Mouse (Mus musculus) hindbrain, embryonic 13.5 days (tissue): ENCODE data around the gene Taf4. TPM values are rescaled to one million over a fixed set of nuclear protein-coding genes. Genes with fewer than 3 reads are reported as not detected.
A peak's percentile ranks its signal among the peaks of the same experiment; 100 is the strongest.

Experiments used
- ATAC-seq: fragments of 200-750 bp; cut with Nextera tagmentation; 2 replicates; pipeline ENCODE4 v1.8.0; 2017; ENCODE audit warnings: moderate TSS enrichment; ENCODE audit not compliant: low FRiP score
- H3K27ac ChIP-seq: fragments of 300-500 bp; sonication (generic); 2 replicates; pipeline ENCODE4 v1.5.1; 2015; ENCODE audit warnings: inconsistent platforms, mild to moderate bottlenecking, moderate library complexity
- H3K27me3 ChIP-seq: fragments of 300-500 bp; sonication (generic); 2 replicates; pipeline ENCODE4 v1.6.1; 2015; ENCODE audit warnings: mild to moderate bottlenecking, inconsistent platforms
- H3K36me3 ChIP-seq: fragments of 300-500 bp; sonication (generic); 2 replicates; pipeline ENCODE4 v1.6.1; 2015; ENCODE audit warnings: mild to moderate bottlenecking, inconsistent platforms
- H3K4me1 ChIP-seq: fragments of 300-500 bp; sonication (generic); replicated peaks from 2 replicates; pipeline ENCODE4 v1.6.1; 2015; ENCODE audit warnings: inconsistent platforms
- H3K4me2 ChIP-seq: fragments of 300-500 bp; sonication (generic); 2 replicates; pipeline ENCODE4 v1.6.1; 2015; ENCODE audit warnings: inconsistent platforms, mild to moderate bottlenecking, moderate library complexity
- H3K4me3 ChIP-seq: fragments of 300-500 bp; sonication (generic); 2 replicates; pipeline ENCODE4 v1.5.1; 2015; ENCODE audit warnings: mild to moderate bottlenecking, inconsistent platforms
- H3K9ac ChIP-seq: fragments of 300-500 bp; sonication (generic); 2 replicates; pipeline ENCODE4 v1.6.1; 2015; ENCODE audit warnings: mild to moderate bottlenecking, inconsistent platforms
- H3K9me3 ChIP-seq: fragments of 300-500 bp; sonication (generic); 2 replicates; pipeline ENCODE4 v1.6.1; 2016; ENCODE audit warnings: inconsistent platforms
- WGBS: fragments of 180-500 bp; shearing (Covaris S2); methylation state at CpG from one replicate; pipeline ENCODE4 v1.1.7; 2015; 5-methylcytosine and 5-hydroxymethylcytosine counted together
- polyA plus RNA-seq: library from polyadenylated mRNA; unstranded; fragments of >200 nt; fragmentation: Nextera tagmentation; extraction: Ambion mirVana; gene quantifications from 2 replicates; pipeline ENCODE4 v1.2.1, GENCODE M21; 2015

The Taf4 gene
- polyA plus RNA-seq, 1 experiment from 2014 or later = 4.5 TPM

DNA sequence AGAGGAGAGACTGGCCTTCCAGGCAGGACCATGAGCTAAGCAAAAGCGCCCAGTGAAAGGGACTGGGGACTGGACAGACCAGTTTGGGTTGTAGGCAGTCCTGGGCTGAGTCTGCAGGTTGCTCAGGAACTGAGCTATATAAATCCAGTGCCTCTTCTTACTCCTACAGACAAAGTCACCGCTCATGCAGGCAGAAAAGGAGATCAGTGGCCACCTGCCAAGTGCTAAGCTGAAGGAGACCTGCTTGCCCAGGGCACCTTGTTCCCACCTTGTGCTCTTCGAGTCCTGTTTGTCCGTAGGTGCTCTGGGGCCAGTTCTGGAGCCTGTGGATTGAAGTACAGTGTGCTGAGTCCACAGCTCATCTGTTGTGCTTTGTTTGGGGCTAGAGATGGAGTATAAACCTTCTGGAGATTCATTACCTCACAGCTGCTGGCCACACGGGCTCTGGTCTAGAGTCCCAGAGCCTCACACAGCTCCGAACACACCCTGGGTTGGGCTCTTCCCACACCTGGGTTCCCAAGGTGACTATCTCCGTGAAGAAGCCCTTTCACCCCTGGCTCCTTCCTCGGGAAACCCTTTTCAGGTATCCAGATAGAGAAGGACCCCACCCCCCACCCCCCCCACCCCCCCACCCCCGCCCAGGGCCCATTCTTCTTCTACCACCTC is 30.0 kb upstream of the Taf4 start:
- no peak for ATAC-seq

DNA sequence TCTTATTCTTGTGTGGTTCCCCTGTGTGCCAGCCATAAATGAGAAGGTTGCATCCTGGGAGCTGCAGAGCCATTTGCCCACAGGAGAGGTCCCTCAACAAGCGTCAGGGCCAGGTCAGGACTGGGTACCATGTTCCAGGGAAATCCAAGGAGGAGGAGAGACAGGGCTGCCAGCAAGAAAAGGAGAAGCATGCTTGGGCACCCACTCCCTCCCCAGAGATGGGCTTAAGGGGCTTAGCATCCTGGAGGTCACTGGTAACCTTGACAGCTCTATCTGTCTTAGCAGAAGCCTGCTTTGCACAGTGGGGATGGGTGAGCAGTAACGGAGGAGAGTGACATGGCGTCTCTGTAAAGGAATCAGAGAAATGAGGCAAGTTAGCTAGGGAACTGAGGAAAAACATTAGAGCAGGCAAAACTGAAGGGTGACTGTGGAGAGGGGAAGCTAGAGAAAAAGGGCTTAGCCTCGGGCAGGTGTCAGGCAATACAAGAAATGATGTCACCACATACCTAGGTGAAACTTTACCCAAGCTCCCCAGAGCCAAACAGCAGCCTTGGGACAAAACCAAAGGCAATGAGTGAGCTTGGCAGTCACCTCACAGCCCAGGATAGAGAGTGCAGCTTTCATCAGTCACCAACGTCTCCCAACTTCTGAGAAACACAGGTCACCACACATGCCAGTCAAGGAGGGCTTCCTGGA is 29.4 kb upstream of the Taf4 start:
- no peaks in the 10 kb centered on the region for H3K27me3 ChIP-seq
- H3K4me1 ChIP-seq = no peaks in the 10 kb centered on the region
- H3K27ac ChIP-seq = no peak overlapping the region
- no peaks in the 10 kb centered on the region for H3K36me3 ChIP-seq
- no peak for ATAC-seq
- no peak overlapping the region for H3K4me2 ChIP-seq
- 61% methylated on average over 5 of the region's 5 CpGs for WGBS
- H3K9me3 ChIP-seq = no peaks in the 10 kb centered on the region
- H3K4me3 ChIP-seq = no peak overlapping the region
- no peak overlapping the region for H3K9ac ChIP-seq

More for the DNA sequence above, 30.0 kb upstream of the Taf4 start:
- Histone ChIP-seq H3K4me1 (no peaks in the 10 kb centered on the region), H3K36me3 (no peaks in the 10 kb centered on the region), H3K9me3 (no peaks in the 10 kb centered on the region), H3K9ac (no peak overlapping the region), H3K4me3 (no peak overlapping the region), H3K27ac (no peak overlapping the region), H3K27me3 (no peaks in the 10 kb centered on the region), H3K4me2 (no peak overlapping the region)
- WGBS = 60% methylated on average over 9 of the region's 9 CpGs

DNA sequence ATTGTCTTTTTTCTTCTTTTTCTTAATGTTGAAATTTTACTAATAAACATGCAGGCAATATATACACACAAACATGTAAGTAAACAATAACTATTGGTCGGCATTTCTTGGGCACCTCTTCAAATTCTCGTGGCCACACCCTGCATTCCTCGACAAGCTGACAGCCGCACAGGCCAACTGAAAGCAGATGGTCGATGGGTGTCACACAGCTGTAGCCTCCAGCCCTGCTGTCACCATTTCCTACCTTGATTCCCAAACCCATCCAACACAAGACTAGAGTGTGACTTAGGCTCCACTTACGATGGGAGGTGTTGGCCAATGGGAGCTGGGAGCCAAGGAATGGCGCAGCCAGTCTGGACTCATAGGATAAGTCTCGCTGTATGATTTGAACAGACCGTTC is 25.2 kb upstream of the Taf4 start:
- H3K27me3 ChIP-seq = 0 out of 2 replicates have a peak, but pooled peaks cover 3% of the 10 kb centered on the region
- no peak overlapping the region for H3K9ac ChIP-seq
- no peak overlapping the region for H3K4me3 ChIP-seq
- no peak overlapping the region for H3K27ac ChIP-seq
- no peaks in the 10 kb centered on the region for H3K36me3 ChIP-seq
- no peaks in the 10 kb centered on the region for H3K9me3 ChIP-seq
- 95% methylated on average over 9 of the region's 9 CpGs for WGBS
- ATAC-seq = no peak
- no peak overlapping the region for H3K4me2 ChIP-seq
- no peaks in the 10 kb centered on the region for H3K4me1 ChIP-seq

DNA sequence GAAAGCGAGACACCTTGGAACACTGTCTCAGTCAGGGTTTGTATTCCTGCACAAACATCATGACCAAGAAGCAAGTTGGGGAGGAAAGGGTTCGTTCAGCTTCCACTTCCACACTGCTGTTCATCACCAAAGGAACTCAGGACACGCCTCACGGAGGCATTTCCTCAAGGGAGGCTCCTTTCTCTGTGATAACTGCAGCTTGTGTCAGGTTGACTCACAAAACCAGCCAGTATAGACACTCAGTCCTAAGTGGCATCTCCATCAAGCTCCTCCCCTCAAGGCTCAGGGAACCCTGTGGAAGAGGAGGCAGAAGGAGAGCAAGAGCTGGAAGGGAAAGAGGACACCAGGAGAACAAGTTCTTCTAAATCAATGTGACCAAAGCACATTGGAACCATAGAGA is 22.0 kb upstream of the Taf4 start:
- no peak overlapping the region for H3K4me3 ChIP-seq
- H3K4me2 ChIP-seq = no peak overlapping the region
- H3K27ac ChIP-seq = no peak overlapping the region
- H3K4me1 ChIP-seq = no peaks in the 10 kb centered on the region
- H3K27me3 ChIP-seq = 0 out of 2 replicates have a peak, but pooled peaks cover 3% of the 10 kb centered on the region
- H3K9ac ChIP-seq = no peak overlapping the region
- no peak for ATAC-seq
- no peaks in the 10 kb centered on the region for H3K36me3 ChIP-seq
- 76% methylated on average over 4 of the region's 4 CpGs for WGBS
- no peaks in the 10 kb centered on the region for H3K9me3 ChIP-seq

DNA sequence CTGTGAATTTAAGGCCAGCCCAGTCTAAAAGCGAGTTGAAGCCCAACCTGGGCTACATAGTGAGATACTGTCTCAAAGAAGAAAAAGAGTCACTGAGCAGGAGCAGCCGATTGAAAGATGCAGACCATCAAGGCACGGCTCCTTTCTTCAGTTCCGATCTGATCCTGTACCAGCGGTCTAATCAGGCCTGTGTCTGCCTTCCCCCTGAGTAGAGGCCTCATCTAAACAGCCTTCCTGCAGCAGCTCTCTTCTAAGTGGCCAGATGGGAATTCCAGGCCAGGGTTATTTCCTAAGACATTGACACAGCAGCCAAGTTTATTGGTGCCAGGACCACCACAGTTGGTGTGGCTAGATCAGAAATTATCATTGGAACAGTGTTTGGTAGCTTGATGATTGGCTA is 16.6 kb upstream of the Taf4 start:
- H3K9me3 ChIP-seq = no peaks in the 10 kb centered on the region
- no peaks in the 10 kb centered on the region for H3K4me1 ChIP-seq
- no peak overlapping the region for H3K27ac ChIP-seq
- no peaks in the 10 kb centered on the region for H3K36me3 ChIP-seq
- H3K4me2 ChIP-seq = no peak overlapping the region
- H3K27me3 ChIP-seq = 0 out of 2 replicates have a peak, but pooled peaks cover 3% of the 10 kb centered on the region
- ATAC-seq = no peak
- H3K9ac ChIP-seq = no peak overlapping the region
- H3K4me3 ChIP-seq = no peak overlapping the region
- WGBS = 91% methylated on average over 5 of the region's 5 CpGs

DNA sequence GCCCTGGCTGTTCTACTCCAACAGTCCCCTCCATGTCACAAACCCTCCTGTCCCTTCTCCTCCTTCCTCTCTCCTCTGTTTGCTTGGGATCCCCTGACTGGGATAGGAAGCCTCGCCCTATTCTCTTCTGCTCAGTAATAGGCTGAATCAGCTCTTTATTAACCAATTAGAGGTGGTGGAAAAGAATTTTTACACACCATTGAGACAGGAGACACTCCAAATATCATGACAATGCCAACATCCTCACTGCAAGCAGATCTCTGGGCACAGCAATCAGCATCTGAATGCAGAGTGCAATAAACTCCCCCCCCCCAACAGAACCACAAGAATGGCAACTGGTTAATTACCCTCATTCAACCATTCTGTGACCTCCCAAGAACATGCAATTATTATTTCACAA is 12.7 kb upstream of the Taf4 start:
- H3K4me1 ChIP-seq = no peaks in the 10 kb centered on the region
- H3K4me2 ChIP-seq = no peak overlapping the region
- WGBS = 43% methylated on average over 1 of the region's 1 CpGs
- ATAC-seq = no peak
- H3K27ac ChIP-seq = no peak overlapping the region
- no peak overlapping the region for H3K4me3 ChIP-seq
- no peaks in the 10 kb centered on the region for H3K36me3 ChIP-seq
- no peaks in the 10 kb centered on the region for H3K9me3 ChIP-seq
- H3K27me3 ChIP-seq = no peaks in the 10 kb centered on the region
- no peak overlapping the region for H3K9ac ChIP-seq

DNA sequence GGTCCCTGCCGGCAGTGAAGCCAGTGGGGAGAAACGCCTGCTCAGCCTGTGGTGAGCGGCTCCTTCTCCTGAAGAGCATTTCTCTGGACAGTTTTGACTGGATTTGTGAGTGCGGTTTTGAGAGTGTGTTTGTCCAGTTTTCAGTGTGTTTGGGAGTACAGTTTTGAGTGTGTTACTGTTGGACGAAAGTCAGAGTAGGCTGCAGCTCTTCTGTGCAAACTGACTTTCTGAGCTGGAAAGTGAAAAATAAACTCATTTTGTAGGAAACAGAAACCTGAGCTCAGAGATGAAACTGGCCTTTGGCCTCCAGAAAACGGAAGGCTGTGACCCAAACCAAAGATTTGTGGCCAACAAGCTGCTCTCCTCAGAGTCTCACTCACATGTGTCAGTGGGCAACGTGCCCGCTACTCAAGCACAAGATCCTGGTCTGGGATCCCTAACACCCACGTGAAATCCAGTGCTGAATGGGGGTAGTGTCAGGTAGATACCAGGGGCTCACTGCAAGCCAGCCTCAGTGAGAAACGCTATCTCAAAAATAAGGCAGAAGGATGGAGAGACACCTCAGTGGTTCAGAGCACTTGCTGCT is 10.1 kb upstream of the Taf4 start:
- H3K9me3 ChIP-seq = no peaks in the 10 kb centered on the region
- H3K9ac ChIP-seq = no peak overlapping the region
- H3K27ac ChIP-seq = no peak overlapping the region
- no peaks in the 10 kb centered on the region for H3K36me3 ChIP-seq
- no peak for ATAC-seq
- no peaks in the 10 kb centered on the region for H3K4me1 ChIP-seq
- H3K4me3 ChIP-seq = no peak overlapping the region
- H3K27me3 ChIP-seq = no peaks in the 10 kb centered on the region
- WGBS = 84% methylated on average over 10 of the region's 10 CpGs
- H3K4me2 ChIP-seq = no peak overlapping the region

DNA sequence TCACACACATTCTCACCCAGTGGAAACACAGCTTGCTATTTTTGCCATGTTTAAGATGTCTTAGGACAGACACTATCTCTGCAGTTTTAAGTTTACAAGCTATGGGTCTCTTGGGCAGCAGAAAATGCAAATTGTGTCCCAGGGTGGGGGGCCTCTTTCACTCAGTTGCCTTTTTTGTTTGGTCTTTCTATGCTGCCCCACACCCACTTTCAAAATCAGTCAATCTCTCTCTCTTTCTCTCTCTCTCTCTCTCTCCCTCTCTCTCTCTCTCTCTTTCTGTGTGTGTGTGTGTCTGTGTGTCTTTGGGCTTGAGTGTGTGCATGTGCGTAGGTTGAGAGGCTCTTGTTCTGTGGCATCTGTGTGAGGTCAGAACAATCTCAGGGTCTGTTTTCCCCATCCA is 9.2 kb upstream of the Taf4 start:
- 71% methylated on average over 1 of the region's 1 CpGs for WGBS

DNA sequence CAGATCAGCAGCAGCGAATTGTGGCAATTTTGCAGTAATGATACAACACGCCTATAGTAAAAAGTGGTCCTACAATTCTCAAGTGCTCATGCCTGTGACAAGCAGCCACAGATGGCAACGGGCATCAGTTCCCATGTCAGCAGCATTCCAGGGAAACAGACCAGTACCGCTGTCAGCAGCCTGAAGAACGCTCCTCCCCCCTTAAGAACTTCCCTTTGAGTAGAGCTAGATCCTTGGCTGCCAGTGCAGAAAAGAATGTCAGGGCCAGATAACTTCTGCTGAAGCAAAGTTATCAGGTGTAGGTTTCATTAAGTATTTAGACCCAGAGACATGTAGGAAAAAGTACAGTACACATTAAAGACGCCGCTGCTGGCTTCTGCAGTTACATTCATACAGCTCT is 8.4 kb upstream of the Taf4 start:
- no peaks in the 10 kb centered on the region for H3K4me1 ChIP-seq
- no peak overlapping the region for H3K27ac ChIP-seq
- 46% methylated on average over 7 of the region's 7 CpGs for WGBS
- H3K4me2 ChIP-seq = no peak overlapping the region
- H3K4me3 ChIP-seq = no peak overlapping the region
- H3K27me3 ChIP-seq = no peaks in the 10 kb centered on the region
- no peaks in the 10 kb centered on the region for H3K36me3 ChIP-seq
- H3K9ac ChIP-seq = no peak overlapping the region
- H3K9me3 ChIP-seq = no peaks in the 10 kb centered on the region
- no peak for ATAC-seq

More for the DNA sequence above, 9.2 kb upstream of the Taf4 start:
- Histone ChIP-seq H3K36me3 (no peaks in the 10 kb centered on the region), H3K9ac (no peak overlapping the region), H3K4me3 (no peak overlapping the region), H3K4me2 (no peak overlapping the region), H3K27ac (no peak overlapping the region), H3K27me3 (no peaks in the 10 kb centered on the region), H3K9me3 (no peaks in the 10 kb centered on the region), H3K4me1 (no peaks in the 10 kb centered on the region)
- no peak for ATAC-seq

DNA sequence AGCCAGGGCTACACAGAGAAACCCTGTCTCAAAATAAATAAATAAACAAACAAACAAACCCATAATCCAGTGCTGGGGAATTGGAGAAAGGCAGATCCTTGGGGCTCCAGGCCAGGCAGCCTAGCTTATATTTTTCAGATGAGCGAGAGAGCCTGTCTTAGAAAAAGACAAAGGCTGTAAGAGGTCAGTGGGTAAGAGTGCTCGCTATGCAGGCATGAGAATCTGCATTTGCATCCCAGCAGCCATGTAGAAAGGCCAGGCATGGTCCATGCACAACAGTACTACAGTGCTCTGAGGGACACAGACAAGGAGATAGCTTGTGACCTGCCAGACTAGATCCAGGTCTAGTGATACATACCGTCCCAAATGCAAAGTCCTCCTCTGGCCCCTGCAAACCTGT is 6.3 kb upstream of the Taf4 start:
- no peaks in the 10 kb centered on the region for H3K27me3 ChIP-seq
- peaks cover 6% of the 10 kb centered on the region for H3K4me1 ChIP-seq
- no peak for ATAC-seq
- no peak overlapping the region for H3K27ac ChIP-seq
- no peak overlapping the region for H3K4me3 ChIP-seq
- no peak overlapping the region for H3K4me2 ChIP-seq
- whole genome bisulfite sequencing = 80% methylated on average over 3 of the region's 3 CpGs
- H3K9ac ChIP-seq = no peak overlapping the region
- H3K36me3 ChIP-seq = no peaks in the 10 kb centered on the region
- no peaks in the 10 kb centered on the region for H3K9me3 ChIP-seq

DNA sequence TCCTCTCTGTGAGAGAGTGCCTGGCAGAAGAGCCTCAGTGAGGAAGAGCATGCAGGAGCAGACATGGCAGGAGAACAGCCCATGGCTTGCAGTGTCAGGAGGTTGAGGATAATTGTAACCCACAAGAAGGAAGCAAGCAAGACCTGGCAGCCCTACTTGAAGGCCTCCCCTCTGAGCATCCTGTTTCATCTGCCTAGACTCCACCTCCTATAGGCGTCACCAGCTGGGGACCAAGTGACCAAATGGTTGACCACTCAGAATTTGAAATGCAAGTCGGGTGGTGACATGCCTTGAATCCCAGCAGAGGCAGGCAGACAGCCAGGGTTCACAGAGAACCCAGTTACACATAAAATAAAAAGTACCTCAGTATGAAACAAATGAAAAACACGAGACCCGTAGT is 4.2 kb upstream of the Taf4 start:
- Histone ChIP-seq H3K27ac (no peak overlapping the region), H3K4me2 (no peak overlapping the region)
- WGBS = 60% methylated on average over 4 of the region's 4 CpGs

DNA sequence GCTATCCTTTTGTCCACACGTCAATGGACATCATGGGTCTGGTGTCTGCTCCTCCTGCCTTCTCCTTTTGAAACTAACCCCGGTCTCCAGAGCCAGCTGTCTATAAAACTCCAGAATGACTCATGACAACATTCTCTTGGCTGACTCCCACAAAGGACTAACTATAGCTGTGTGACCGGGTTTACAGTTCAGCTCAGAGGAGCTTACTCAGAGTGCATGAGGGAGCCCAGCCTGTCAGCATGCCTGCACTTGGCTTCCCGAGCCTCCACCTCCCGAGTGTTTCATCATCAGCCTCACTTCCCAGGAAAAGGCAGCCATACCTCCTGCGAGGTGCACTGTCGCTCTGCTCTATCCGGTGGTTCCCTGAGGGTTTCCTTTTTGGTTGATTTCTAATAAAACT is 3.4 kb upstream of the Taf4 start:
- WGBS = 72% methylated on average over 8 of the region's 8 CpGs
- Histone ChIP-seq H3K36me3 (no peaks in the 10 kb centered on the region), H3K9me3 (no peaks in the 10 kb centered on the region)

More for the DNA sequence above, 4.2 kb upstream of the Taf4 start:
- ATAC-seq = no peak
- no peaks in the 10 kb centered on the region for H3K36me3 ChIP-seq
- no peak overlapping the region for H3K9ac ChIP-seq
- H3K4me3 ChIP-seq = no peak overlapping the region
- H3K4me1 ChIP-seq = peaks cover 10% of the 10 kb centered on the region
- no peaks in the 10 kb centered on the region for H3K9me3 ChIP-seq
- no peaks in the 10 kb centered on the region for H3K27me3 ChIP-seq

DNA sequence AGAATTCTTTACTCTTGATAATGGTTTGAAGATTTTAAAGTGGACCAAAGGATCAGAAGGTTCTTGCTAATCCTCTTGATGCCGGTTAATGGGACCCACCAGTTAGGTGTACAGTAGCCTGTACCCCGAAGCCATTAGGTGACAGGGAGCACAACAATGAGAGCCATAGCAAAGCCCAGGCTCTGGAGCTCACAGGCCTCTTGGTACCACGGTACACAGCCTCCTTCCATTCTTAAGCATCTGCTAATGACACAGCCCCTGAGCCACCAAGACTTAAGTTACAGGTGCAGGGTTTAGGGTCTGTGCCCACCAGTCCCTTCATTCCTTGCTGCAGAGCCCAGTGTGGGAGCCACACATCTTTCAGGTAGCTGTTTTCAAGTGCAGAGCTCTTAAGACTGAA is 1.8 kb upstream of the Taf4 start:
- Histone ChIP-seq H3K36me3 (no peaks in the 10 kb centered on the region), H3K9ac (peak overlapping the region; percentile 93; the same call in 1 of the 2 replicates), H3K9me3 (no peaks in the 10 kb centered on the region), H3K4me2 (peak overlapping the region; percentile 59; the same call in 1 of the 2 replicates), H3K4me3 (no peak overlapping the region), H3K27ac (no peak overlapping the region), H3K4me1 (peaks cover 31% of the 10 kb centered on the region), H3K27me3 (no peaks in the 10 kb centered on the region)
- 81% methylated on average over 3 of the region's 3 CpGs for WGBS
- ATAC-seq = no peak

More for the DNA sequence above, 3.4 kb upstream of the Taf4 start:
- peaks cover 15% of the 10 kb centered on the region for H3K4me1 ChIP-seq
- no peak overlapping the region for H3K4me2 ChIP-seq
- H3K9ac ChIP-seq = no peak overlapping the region
- H3K27ac ChIP-seq = no peak overlapping the region
- H3K4me3 ChIP-seq = no peak overlapping the region
- H3K27me3 ChIP-seq = no peaks in the 10 kb centered on the region
- no peak for ATAC-seq
